Mouse (Mus musculus): ENCODE data around the gene Dmrta1.
"Not testable (repeated sequence)": the region's sequence is repeated elsewhere in the genome, so short reads cannot be mapped to it uniquely, and the experiment has no call there.

Dmrta1 gene

DNA sequence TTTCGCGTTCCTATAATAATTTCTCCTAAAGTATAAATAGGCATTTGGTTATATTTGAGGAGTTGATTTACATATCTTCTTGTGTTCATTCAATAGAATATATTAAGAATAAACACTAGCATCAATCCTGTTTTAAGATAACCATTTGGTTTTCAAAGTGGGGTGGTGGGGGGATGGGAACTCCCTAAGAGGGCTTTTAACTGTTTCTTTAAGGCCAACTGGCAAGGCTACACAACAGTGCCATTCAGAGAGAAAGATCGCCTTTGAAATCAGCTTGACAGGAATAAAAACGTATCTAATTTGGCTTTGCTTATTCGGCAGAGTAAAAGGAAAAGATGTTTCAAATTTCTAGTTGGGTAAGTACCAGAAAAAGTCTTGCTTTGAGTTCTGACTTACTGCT, at the start of gene Dmrta1:
Dmrta1 (plus strand) TSS at position 242 of the 400 bp plus-strand sequence.
- DNase-seq (ENCODE audit: low spot score in 2 of 2), result no peak

DNA sequence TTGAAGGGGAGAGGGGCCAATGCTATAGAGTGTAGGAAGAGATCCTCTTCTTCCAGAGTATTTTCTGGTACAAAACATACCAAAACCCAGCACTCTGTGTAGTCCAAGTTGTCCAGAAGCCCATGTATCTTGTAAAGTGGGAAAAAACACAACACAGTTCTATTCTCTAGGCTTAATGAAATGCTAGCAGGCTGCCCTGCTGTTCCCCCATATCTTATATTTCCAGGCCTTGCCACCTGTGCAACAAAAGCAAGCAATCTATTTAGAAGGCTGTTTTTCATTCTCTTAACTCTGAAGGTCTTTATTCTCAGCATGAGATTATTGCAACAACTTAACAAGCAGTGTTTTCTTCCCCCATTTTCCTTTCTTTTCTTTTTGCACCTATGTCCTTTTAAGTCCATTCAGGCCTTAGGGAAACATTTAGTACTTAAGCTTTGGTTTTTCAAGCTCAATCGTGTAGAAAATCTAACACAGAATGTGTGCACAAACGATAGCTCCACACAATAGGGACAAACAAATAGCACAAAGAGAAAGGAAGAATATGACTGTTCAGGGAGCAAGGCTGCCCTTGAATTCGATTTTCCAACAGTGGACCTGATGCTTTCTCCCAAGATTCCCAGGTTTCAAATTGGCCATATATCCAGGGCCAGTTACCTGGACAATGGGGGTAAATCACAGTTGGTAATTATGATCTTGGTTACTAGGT, 48.7 kb upstream of the Dmrta1 start:
- no peak for DNase-seq (ENCODE audit: low spot score in 2 of 2)

DNA sequence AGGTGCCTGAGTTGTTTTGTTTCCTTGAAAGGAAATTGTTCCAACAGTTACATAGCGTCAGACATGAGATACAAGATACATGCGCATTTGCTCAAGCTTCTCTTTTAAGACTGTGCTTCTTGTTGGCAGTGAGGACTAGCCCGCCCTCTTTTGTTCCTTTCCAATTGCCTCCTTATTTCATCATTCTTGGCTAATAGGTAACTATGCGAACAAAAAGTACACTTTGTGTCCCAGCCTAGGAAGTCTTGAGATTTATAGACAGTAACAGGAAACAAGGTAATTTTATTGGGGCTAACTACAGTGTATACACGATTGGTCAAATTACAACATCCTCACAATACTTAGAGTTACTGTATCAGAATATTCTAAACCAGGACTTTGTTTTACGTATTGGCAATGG, 47.7 kb upstream of the Dmrta1 start:
- no peak for DNase-seq (ENCODE audit: low spot score in 2 of 2)

DNA sequence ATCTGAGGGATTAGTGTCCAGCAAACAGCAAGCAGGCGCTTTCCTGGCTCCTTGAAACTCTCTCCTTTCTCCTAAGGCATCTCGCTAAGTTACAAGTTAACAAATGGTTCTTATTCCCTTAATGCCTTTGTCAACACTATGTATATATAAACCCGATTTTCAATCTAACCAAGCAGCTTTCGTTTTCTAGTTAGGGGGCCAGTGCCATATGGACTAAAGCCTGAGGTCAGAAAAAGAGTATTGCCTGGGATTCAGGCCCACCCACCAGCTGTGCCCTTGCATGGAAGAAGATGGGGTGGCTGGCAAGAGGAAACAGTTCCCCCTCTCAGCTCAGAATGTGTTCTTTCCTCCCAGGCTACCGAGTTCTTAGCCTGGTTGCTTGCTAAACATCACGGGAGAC, 40.6 kb upstream of the Dmrta1 start:
- DNase-seq (ENCODE audit: low spot score in 2 of 2), result no peak

DNA sequence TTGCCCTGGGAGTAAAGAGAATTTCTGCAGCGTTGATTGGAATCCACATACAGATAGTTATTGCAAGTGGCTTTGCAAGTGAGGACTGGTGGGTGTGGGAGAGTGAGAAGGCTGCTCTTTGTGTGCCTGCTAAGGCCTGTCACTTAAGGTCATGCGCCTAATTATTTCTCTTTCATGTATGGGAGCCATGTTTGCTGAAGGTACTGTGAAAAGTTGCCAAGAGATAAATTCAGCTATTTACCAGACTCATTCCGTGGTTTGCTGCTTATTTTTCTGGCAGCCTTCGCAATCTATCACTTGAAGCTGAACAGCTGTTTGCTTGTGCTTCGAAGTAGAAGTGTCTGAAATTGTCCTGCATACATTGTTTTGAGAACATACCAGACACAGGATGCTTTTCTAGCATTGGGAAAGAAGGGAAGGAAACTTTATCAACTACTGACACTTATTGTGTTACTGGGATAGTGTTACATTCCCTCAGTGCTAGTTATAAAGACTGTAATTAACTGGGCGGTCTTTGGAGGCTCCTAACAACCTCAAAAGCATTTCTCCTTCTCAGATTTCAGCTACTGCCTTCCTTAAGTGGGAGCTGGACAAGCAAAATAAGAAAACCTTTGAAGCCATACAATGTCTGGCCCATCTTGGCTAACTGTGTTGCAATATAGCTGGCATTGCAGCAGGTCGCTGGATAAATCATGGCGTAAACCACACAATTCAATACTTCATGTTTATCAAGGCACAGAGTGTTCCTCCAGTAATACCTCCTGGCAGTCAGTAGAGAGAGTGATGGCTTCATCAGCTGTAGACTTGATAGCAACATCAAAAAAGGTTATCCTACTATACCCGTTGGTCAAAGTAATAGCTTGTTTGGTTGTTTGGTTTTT, 34.8 kb upstream of the Dmrta1 start:
- DNase-seq (ENCODE audit: low spot score in 2 of 2), result no peak

DNA sequence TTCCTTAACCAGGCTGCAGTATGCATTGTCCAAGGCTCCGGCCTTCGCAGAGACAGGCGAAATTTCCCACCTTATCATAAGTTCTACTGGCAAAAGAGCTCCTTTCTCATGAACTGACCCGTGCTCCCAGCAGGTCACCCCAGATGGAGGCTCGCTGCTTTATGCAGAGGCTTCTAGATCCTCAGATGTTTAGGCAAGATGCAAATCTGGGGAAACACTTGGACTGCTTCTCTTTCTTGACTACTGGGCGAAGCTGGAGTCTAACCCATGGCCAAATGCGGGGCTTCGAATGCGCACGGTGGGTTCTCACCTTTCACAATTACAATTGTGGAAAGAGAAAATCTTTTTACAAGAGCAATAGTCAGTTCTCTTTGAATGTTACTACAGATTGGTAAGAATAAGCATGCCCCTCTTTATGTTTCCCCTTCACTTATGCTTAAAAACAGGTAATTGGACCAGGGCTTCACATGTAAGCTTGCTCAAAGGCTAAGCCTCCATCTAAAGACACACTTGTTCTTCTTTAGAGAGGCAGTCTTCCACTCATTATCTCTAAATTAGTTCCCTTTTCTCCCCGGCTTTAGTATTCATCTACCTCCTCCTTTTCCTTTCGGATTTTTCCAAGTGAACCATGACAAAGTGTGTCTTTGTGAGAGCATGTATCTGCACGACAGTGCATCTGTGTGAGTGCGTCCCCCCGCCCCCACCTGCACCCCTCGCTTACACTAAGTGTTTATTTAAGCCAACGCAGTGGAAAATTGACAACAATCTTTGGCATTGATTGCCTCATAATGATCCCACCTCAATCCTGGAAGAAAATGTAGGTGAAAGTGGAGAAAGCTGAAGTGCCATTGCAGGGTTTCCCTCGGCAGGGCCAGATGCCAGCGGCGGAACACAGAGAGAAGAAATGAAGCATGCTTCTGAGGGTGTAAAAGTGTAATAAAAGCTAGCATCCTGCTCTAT, 28.6 kb upstream of the Dmrta1 start:
- no peak for DNase-seq (ENCODE audit: low spot score in 2 of 2)

DNA sequence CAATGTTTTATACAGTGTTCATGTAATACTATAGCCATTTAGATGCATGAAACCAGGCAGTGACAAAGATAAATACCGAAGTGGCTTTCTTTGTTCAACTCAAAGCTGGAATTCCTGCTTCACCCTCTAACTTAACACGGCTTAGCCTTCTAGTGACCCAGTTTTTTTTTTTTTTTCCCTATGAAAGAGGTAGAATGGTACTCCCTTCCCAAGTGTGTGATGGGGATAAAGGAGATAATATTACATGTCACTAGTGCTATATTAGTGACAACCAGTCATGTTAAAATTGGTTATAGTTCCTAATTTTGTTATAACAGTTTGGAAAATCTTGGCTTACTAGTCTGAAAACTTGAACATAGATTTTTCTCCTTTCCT, 27.9 kb upstream of the Dmrta1 start:
- no peak for DNase-seq (ENCODE audit: low spot score in 2 of 2)

DNA sequence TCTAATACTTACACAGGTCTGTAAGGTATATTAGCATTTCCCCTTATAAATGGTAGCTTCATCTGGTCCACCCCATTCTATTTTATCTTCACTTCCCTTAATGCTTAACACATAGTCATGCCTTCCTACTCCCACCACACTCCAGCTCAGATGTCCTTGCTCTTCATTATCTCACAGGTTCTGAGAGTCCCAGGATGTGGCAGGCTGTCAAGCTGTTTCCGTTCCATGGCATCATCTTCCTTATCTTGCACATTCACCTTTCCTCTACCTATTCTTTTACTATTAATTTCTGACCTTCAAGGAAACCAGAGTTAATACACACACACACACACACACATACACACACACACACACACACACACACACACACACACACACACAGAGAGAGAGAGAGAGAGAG, 27.5 kb upstream of the Dmrta1 start:
- no peak for DNase-seq (ENCODE audit: low spot score in 2 of 2)

DNA sequence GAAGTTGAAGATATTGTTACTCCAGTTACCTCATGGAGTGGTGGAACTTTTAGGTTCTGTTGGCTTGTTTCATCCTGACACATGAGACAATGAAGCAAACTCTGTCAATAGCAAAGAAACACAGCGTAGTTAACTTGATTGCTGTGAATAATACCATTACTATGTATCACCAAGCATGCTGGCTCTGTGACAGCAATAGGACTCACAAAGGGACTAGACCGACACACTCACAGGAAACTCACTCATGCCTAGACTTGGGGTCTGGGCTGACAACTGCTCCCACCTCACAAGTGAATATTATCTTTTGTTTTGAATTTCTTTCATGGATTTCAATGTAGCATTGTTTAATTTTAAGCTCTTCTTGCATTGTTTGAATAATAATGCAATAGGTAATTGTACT, 15.8 kb upstream of the Dmrta1 start:
- DNase-seq (ENCODE audit: low spot score in 2 of 2), result no peak

DNA sequence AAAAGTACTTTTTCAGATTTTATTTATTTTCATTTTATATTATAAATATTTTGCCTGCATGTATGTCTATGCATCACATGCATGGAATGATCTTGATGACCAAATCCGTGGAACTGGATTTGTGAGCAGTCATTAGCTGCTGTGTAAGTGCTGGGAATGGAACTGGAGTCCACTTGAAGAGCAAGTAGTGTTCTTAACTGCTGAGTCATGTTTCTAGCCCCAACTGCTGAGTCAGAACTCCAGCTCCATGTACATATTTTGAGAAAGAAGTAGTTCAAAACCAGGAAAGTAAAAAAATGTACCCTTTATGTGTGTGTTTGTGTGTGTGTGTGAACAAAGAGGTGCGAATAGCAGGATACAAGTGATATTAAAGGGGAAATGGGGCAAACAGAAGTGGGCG, 4.5 kb upstream of the Dmrta1 start:
- no peak for DNase-seq (ENCODE audit: low spot score in 2 of 2)

DNA sequence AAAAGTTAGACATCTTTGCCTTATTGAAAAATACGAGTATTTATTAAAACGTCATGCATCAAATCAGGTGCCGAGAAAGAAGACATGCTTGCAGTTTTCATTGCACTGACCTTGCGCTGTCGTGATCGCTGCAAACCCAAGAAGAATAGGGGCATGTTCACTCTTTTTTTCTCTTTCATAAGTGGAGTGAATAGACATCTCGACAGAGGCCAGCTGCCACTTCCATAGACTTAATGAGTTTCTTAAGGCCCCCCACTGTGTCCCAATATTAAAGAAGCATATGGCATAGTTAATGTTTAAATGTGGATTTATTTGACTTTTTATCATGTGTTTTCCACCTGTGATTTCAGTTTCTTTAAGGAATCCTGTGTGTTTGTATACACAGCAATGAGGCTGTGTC, 1.3 kb upstream of the Dmrta1 start:
- no peak for DNase-seq (ENCODE audit: low spot score in 2 of 2)

DNA sequence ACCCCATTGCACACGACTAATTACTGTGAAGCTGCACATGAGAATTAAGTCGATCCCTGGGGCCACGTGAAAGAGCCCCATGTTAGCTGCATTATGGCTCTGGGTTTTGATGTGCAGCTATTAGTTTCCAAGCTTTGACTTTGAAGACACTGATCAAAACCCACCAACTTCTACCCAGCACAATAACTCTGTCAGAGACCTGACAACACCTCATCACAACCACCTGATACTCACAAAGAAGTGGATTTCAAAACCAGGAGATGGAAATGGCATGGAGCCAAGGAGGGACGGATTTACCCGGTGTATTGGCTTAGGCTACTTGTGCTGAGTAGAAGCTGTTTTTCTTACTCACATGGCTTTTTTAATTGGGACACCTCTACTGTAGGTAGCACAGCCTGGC, 523 bp upstream of the Dmrta1 start:
- DNase-seq (ENCODE audit: low spot score in 2 of 2), result no peak

DNA sequence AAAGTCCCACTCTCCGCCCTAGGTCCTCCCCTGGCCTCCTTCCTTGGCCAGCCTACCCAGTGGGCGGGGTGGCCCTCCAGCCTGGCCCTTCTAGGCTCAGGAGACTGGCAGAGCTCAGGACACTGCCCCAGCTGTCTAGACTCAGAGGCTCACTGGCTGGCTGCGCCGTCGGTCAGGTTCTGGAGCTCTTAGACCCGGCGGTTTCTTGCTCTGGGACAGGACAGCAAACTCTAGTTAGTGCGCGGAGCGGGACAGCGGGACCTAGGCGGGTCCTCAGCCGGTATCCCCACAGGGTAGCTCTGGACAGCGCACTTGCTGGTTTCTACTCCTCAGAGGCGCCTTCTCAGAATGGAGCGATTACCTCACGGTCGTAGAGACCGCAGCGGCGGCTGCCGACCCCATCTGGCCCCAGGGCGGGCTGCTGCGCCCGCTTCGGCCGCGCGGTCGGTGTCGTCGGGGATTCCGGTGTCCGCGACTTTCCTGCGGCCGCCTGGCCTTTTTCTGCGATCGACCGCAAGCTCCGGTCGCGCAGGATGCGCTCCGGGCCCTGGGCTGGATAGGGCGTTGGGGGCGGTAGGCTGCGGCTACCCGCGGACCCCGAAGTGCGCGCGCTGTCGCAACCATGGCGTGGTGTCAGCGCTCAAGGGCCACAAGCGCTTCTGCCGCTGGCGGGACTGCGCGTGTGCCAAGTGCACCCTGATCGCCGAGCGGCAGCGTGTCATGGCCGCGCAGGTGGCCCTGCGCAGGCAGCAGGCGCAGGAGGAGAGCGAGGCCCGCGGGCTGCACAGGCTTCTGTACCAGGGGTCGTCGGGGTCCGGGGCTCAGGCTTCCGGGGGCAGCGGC, 8.9 kb downstream of the Dmrta1 start:
- DNase-seq (ENCODE audit: low spot score in 2 of 2), result peak in 1 of 2 experiments; percentile 11

DNA sequence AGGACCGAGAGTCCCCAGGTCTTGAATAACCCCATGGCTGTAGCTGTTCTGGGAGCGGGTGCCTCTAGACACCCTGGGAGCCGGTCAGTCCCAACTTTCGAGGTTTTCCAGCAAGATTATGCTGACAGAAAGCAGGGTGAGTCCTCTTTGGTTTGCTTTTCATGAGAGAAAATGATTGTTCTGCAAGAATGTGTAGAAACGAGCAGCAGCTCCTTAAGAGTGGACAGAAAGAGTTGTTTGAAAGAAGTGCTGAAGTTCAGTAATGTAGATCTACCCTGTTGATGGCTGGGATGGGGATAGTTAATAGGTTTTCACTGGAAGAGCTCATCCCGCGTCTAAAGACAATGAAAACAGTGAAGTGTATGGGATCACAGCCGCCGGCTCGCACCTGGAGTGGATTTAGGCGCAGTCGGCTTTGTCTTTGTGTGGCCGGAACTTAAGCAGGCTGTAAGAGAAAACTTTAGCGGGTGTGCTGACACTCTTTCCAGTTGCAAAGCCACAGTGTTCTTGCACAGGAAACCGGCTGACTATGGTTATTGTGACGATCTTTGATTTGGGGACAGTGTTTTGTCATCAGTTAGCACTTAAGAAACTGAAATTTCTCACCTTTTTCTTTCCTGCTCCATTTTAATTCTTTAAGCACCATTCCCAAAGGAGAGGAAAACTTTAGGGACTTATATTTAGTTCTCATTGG, 9.7 kb downstream of the Dmrta1 start:
- no peak for DNase-seq (ENCODE audit: low spot score in 2 of 2)

DNA sequence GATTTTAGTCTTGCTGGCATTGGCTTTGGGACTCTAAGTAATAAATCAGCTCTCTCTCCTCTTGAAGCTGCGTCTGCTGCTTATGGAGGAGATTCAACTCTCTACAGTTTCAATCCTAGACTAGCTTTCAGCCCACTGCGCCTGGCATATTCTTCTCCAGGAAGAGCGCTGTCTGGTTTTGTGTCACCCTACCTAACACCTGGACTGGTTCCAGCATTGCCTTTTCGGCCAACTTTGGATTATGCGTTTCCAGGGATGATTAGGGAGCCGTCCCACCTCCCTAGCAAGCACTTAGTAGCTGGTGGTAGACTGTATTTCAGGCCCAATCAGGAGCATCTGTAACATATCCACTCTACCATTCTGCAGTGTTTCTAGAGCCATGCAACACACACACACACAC, 12.7 kb downstream of the Dmrta1 start:
- DNase-seq (ENCODE audit: low spot score in 2 of 2), result no peak

DNA sequence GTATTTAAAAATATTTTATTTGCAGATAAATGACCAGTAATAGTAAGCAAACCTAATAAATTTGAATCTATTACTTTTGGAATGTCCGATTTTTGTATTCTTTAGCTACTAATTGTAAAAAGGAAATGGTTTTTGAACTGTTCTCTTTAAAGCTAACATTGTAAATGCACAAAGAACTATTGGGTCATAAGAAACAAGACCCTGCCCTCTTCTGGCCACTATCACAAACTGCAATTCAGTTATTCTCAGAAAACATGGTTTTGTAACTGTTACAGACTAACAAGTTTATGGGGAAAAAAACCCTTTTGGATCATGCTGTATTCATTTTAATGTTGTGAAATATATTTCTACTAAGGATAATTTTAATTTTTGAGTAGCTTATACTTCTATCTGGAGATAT, 13.5 kb downstream of the Dmrta1 start:
- no peak for DNase-seq (ENCODE audit: low spot score in 2 of 2)

DNA sequence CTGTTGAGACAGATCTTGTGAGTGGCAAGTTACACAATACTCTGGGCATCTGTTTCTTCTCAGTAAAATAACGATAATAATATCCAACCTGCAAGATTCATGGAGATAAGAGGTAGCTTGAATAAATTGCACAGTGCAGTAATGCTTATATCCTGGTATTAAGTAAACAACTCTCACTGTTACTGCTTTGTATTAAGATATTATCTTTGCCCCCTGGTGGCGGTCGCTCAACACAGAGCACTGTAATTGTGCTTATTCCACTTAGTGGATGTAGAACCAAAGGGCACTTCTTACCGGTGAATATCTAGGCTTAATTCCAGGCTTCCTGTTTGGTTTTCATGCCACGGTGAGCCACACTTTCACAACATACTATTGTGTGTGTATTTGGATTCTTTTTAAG, 16.4 kb downstream of the Dmrta1 start:
- DNase-seq (ENCODE audit: low spot score in 2 of 2), result no peak

DNA sequence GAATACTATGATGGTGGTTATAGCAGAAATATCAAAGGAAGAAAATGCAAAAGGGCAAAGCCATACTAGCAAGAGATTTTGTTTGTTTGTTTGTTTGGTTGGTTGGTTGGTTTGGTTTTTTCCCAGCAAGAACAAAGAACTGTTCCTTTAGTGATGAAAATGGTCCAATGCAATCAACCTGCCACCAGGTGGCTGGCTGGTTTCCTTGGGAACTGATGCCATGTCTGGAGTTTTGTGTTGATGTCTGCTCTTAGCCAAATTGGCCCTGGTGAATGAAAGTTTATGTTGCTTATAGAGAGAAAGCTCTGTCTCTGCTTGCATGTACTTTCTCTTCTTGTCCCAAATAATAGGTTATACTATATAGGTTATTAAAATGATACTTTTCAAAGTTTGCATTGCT, 18.7 kb downstream of the Dmrta1 start:
- no peak for DNase-seq (ENCODE audit: low spot score in 2 of 2)

DNA sequence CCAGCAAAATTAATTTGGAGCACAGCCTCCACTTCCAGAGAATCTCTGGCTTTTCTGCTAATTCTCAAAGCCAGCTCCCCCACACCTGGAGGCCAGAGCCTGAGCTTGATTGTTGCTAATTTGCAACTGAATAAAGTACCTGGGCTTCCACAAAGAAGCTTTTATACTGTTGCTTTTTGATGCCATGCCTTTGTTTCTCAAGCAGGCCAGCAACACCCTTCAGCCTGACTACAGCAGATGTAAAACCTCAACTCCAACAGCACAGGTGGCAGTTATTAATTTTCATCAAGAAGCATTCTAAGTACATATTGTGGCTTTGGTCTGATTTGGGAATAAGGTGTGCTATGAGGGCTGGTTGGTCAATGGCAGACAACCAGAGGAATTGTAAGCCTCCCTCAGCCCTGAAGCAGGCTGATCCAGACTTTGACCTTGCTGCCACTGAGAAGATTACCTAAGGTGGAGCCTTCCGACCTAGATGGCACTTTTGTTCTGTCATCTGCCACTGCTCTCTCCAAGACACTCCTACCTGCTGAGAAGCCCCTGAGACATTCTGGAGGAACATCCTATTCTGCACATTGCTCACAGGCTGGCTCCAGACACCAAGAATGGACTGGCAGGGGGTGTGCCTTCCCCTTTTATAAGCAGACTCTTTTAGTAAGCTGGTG, 44.4 kb downstream of the Dmrta1 start:
- not testable (repeated sequence) for DNase-seq (ENCODE audit: low spot score in 2 of 2)

Measured in spleen, postnatal 4 days (tissue).